Mouse (Mus musculus): ENCODE data around the gene Cpeb3.

DNA sequence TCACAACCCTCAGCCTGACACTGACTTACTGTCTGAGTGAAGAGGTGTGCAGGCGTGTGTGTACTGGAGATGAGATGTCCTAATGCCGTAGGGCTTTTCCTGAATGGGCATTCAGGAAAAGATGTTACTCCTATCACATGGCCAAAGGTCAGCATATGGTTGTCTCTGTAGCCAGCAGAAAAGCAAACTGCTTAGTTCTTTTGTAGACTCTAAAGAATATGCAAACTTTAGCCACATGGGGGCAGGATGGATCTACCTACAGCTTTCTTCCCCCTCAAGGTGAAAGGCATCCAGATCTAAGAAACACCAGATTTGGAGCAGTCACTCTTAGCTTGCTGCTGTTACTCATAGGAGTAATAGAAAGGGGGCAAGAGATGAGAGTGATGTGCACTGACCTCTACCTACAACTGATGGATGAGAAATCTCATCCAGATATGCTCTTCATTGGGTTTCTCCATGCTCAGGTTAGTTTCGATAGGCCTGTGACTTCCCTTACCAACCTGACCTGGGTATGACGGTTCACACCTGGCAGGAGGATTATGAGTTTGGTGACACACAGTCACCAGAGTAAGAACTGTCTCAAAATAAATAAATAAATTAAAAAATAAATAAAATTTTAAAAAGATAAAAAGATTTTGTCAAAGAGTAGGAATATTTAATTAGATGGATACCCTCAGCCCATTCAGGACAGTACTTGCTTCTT, 157.6 kb downstream of the Cpeb3 start:
- TF ChIP-seq POLR2A (IDR thresholded peaks at IDR 0.05; ENCODE audit: borderline replicate concordance, low read depth, low read length) (no peak), CTCF (IDR thresholded peaks at IDR 0.05; ENCODE audit: low read depth, low read length) (no peak)

All from bone marrow macrophage, adult 2 months (primary cell).